Mouse (Mus musculus) lung, adult 2 months (tissue): ENCODE data around the gene Tacc3.

Source experiments
- CTCF ChIP-seq: fragments of 200-500 bp; IDR thresholded peaks from 2 replicates; pipeline ENCODE4 v1.5.1; 2011; ENCODE audit warnings: mild to moderate bottlenecking, low read length, control low read depth; ENCODE audit not compliant: insufficient read depth
- POLR2A ChIP-seq: fragments of 200-500 bp; IDR thresholded peaks from 2 replicates; pipeline ENCODE4 v1.6.1; 2011; ENCODE audit warnings: low read depth, mild to moderate bottlenecking, control low read depth, low read length, borderline replicate concordance; ENCODE audit errors: extremely low read depth

DNA sequence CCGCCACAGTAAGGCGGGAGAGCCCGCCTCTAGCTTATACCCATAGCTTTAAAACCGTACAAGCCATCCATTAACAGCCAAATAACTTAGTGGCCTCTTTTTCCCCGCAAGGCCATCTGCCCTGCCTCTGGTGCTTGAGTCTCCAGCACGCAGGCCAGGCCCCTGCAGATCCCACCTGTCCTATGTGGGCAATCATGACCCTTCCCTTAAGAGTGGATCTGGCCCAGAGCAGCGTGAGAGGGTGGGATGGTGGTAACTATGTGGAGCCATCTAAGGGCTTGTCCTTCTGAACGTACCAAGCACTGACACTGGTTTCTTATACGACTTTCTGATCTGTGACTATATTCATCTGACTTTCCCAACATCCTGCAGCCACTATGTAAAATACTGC, 5.2 kb upstream of the Tacc3 start:
- TF ChIP-seq POLR2A (no peak), CTCF (no peak)
